Mouse (Mus musculus): ENCODE data around the gene 1810037I17Rik. TPM values are rescaled to one million over a fixed set of nuclear protein-coding genes. Genes with fewer than 3 reads are reported as not detected.

The 1810037I17Rik gene
- 75.1 and 81.7 TPM in 2 replicates for polyA plus RNA-seq (2014; fragmentation: Nextera tagmentation; extraction: Ambion mirVana)

- Histone ChIP-seq H3K9ac (ENCODE audit: low read length) (peak within 1 kb of the TSS; percentile 62), H3K4me1 (ENCODE audit: control insufficient read depth, insufficient read depth, low read length) (no peaks in the 10 kb centered on the region), H3K9me3 (ENCODE audit: control insufficient read depth, low read length) (no peaks in the 10 kb centered on the region), H3K4me2 (ENCODE audit: low read depth) (peak within 1 kb of the TSS; percentile 65), H3K27me3 (ENCODE audit: control insufficient read depth, insufficient read depth, low read length) (no peaks in the 10 kb centered on the region), H3K4me3 (ENCODE audit: low read depth, low read length) (peak within 1 kb of the TSS; percentile 54), H3K27ac (ENCODE audit: low read depth, low read length) (peak within 1 kb of the TSS; percentile 62; the same call in 1 of the 2 replicates), H3K36me3 (ENCODE audit: control insufficient read depth, insufficient read depth, low read length) (peaks cover 2% of the 10 kb centered on the region; the same call in 1 of the 2 replicates)
- DNase-seq (ENCODE audit: low spot score) (peak; percentile 97), ATAC-seq (ENCODE audit: insufficient read depth, low FRiP score, low TSS enrichment) (peak; percentile 97)
- under 1% methylated on average over 65 of the region's 68 CpGs for WGBS
Measured at GRCm38 (mm10) chr3:122924009-122924914, at the start of gene 1810037I17Rik. 1810037I17Rik (plus strand) TSS chr3:122924203.

GRCm38 (mm10) chr3:122876870-122877269 is 47.1 kb upstream of the 1810037I17Rik start:
- Histone ChIP-seq H3K4me3 (ENCODE audit: low read depth, low read length) (no peak overlapping the region), H3K27ac (ENCODE audit: low read depth, low read length) (no peak overlapping the region), H3K9ac (ENCODE audit: low read length) (no peak overlapping the region), H3K9me3 (ENCODE audit: control insufficient read depth, low read length) (no peaks in the 10 kb centered on the region), H3K4me2 (ENCODE audit: low read depth) (no peak overlapping the region), H3K4me1 (ENCODE audit: control insufficient read depth, insufficient read depth, low read length) (no peaks in the 10 kb centered on the region), H3K36me3 (ENCODE audit: control insufficient read depth, insufficient read depth, low read length) (no peaks in the 10 kb centered on the region), H3K27me3 (ENCODE audit: control insufficient read depth, insufficient read depth, low read length) (no peaks in the 10 kb centered on the region)
- WGBS = 84% methylated on average over 2 of the region's 2 CpGs
- DNase-seq (ENCODE audit: low spot score) = no peak
- no peak for ATAC-seq (ENCODE audit: insufficient read depth, low FRiP score, low TSS enrichment)

GRCm38 (mm10) chr3:122877543-122877942 is 46.5 kb upstream of the 1810037I17Rik start:
- H3K27me3 ChIP-seq (ENCODE audit: control insufficient read depth, insufficient read depth, low read length) = no peaks in the 10 kb centered on the region
- no peaks in the 10 kb centered on the region for H3K36me3 ChIP-seq (ENCODE audit: control insufficient read depth, insufficient read depth, low read length)
- no peak overlapping the region for H3K4me3 ChIP-seq (ENCODE audit: low read depth, low read length)
- no peak for DNase-seq (ENCODE audit: low spot score)
- no peaks in the 10 kb centered on the region for H3K4me1 ChIP-seq (ENCODE audit: control insufficient read depth, insufficient read depth, low read length)
- 94% methylated on average over 3 of the region's 3 CpGs for WGBS
- no peaks in the 10 kb centered on the region for H3K9me3 ChIP-seq (ENCODE audit: control insufficient read depth, low read length)
- ATAC-seq (ENCODE audit: insufficient read depth, low FRiP score, low TSS enrichment) = no peak
- H3K27ac ChIP-seq (ENCODE audit: low read depth, low read length) = no peak overlapping the region
- no peak overlapping the region for H3K9ac ChIP-seq (ENCODE audit: low read length)
- no peak overlapping the region for H3K4me2 ChIP-seq (ENCODE audit: low read depth)

- no peaks in the 10 kb centered on the region for H3K9me3 ChIP-seq (ENCODE audit: control insufficient read depth, low read length)
- WGBS = 90% methylated on average over 8 of the region's 8 CpGs
Measured at GRCm38 (mm10) chr3:122878705-122879315, 45.2 kb upstream of the 1810037I17Rik start.

GRCm38 (mm10) chr3:122887505-122888301 is 36.3 kb upstream of the 1810037I17Rik start:
- H3K27me3 ChIP-seq (ENCODE audit: control insufficient read depth, insufficient read depth, low read length) = no peaks in the 10 kb centered on the region
- no peaks in the 10 kb centered on the region for H3K4me1 ChIP-seq (ENCODE audit: control insufficient read depth, insufficient read depth, low read length)
- no peak overlapping the region for H3K4me3 ChIP-seq (ENCODE audit: low read depth, low read length)
- H3K27ac ChIP-seq (ENCODE audit: low read depth, low read length) = no peak overlapping the region
- H3K9me3 ChIP-seq (ENCODE audit: control insufficient read depth, low read length) = no peaks in the 10 kb centered on the region
- ATAC-seq (ENCODE audit: insufficient read depth, low FRiP score, low TSS enrichment) (no peak), DNase-seq (ENCODE audit: low spot score) (no peak)
- H3K36me3 ChIP-seq (ENCODE audit: control insufficient read depth, insufficient read depth, low read length) = no peaks in the 10 kb centered on the region
- no peak overlapping the region for H3K4me2 ChIP-seq (ENCODE audit: low read depth)
- no peak overlapping the region for H3K9ac ChIP-seq (ENCODE audit: low read length)
- WGBS = 82% methylated on average over 4 of the region's 4 CpGs

More at GRCm38 (mm10) chr3:122878705-122879315, 45.2 kb upstream of the 1810037I17Rik start:
- H3K4me1 ChIP-seq (ENCODE audit: control insufficient read depth, insufficient read depth, low read length) = no peaks in the 10 kb centered on the region
- H3K27ac ChIP-seq (ENCODE audit: low read depth, low read length) = no peak overlapping the region
- no peak for ATAC-seq (ENCODE audit: insufficient read depth, low FRiP score, low TSS enrichment)
- no peak overlapping the region for H3K9ac ChIP-seq (ENCODE audit: low read length)
- no peak for DNase-seq (ENCODE audit: low spot score)
- no peak overlapping the region for H3K4me2 ChIP-seq (ENCODE audit: low read depth)
- no peak overlapping the region for H3K4me3 ChIP-seq (ENCODE audit: low read depth, low read length)
- H3K27me3 ChIP-seq (ENCODE audit: control insufficient read depth, insufficient read depth, low read length) = no peaks in the 10 kb centered on the region
- no peaks in the 10 kb centered on the region for H3K36me3 ChIP-seq (ENCODE audit: control insufficient read depth, insufficient read depth, low read length)

- Histone ChIP-seq H3K36me3 (ENCODE audit: control insufficient read depth, insufficient read depth, low read length) (no peaks in the 10 kb centered on the region), H3K4me1 (ENCODE audit: control insufficient read depth, insufficient read depth, low read length) (no peaks in the 10 kb centered on the region), H3K9ac (ENCODE audit: low read length) (no peak overlapping the region), H3K4me2 (ENCODE audit: low read depth) (no peak overlapping the region), H3K9me3 (ENCODE audit: control insufficient read depth, low read length) (no peaks in the 10 kb centered on the region), H3K4me3 (ENCODE audit: low read depth, low read length) (no peak overlapping the region), H3K27ac (ENCODE audit: low read depth, low read length) (no peak overlapping the region), H3K27me3 (ENCODE audit: control insufficient read depth, insufficient read depth, low read length) (no peaks in the 10 kb centered on the region)
- WGBS = 93% methylated on average over 5 of the region's 5 CpGs
- DNase-seq (ENCODE audit: low spot score) (no peak), ATAC-seq (ENCODE audit: insufficient read depth, low FRiP score, low TSS enrichment) (no peak)
Measured at GRCm38 (mm10) chr3:122888371-122888819, 35.6 kb upstream of the 1810037I17Rik start.

- Histone ChIP-seq H3K27ac (ENCODE audit: low read depth, low read length) (no peak within 1 kb of the TSS), H3K4me1 (ENCODE audit: control insufficient read depth, insufficient read depth, low read length) (no peaks in the 10 kb centered on the region), H3K36me3 (ENCODE audit: control insufficient read depth, insufficient read depth, low read length) (no peaks in the 10 kb centered on the region), H3K4me2 (ENCODE audit: low read depth) (no peak within 1 kb of the TSS), H3K9me3 (ENCODE audit: control insufficient read depth, low read length) (no peaks in the 10 kb centered on the region), H3K27me3 (ENCODE audit: control insufficient read depth, insufficient read depth, low read length) (no peaks in the 10 kb centered on the region), H3K9ac (ENCODE audit: low read length) (no peak within 1 kb of the TSS), H3K4me3 (ENCODE audit: low read depth, low read length) (no peak within 1 kb of the TSS)
- DNase-seq (ENCODE audit: low spot score) = no peak
- WGBS = 94% methylated on average over 3 of the region's 3 CpGs
- ATAC-seq (ENCODE audit: insufficient read depth, low FRiP score, low TSS enrichment) = no peak
Measured at GRCm38 (mm10) chr3:122894772-122895171, 29.2 kb upstream of the 1810037I17Rik start, which contains the start of gene Fabp2. Fabp2 (plus strand) TSS chr3:122895072.

GRCm38 (mm10) chr3:122895189-122895731 is 28.7 kb upstream of the 1810037I17Rik start:
- Histone ChIP-seq H3K9ac (ENCODE audit: low read length) (no peak overlapping the region), H3K27me3 (ENCODE audit: control insufficient read depth, insufficient read depth, low read length) (no peaks in the 10 kb centered on the region), H3K4me3 (ENCODE audit: low read depth, low read length) (no peak overlapping the region), H3K4me1 (ENCODE audit: control insufficient read depth, insufficient read depth, low read length) (no peaks in the 10 kb centered on the region), H3K9me3 (ENCODE audit: control insufficient read depth, low read length) (no peaks in the 10 kb centered on the region), H3K27ac (ENCODE audit: low read depth, low read length) (no peak overlapping the region), H3K36me3 (ENCODE audit: control insufficient read depth, insufficient read depth, low read length) (no peaks in the 10 kb centered on the region), H3K4me2 (ENCODE audit: low read depth) (no peak overlapping the region)
- ATAC-seq (ENCODE audit: insufficient read depth, low FRiP score, low TSS enrichment) = no peak
- WGBS = 88% methylated on average over 11 of the region's 11 CpGs
- no peak for DNase-seq (ENCODE audit: low spot score)
